Mouse (Mus musculus): ENCODE results near the gene Nrp2.

Gene Nrp2

GRCm38 (mm10) chr1:62752661-62753333, 49.7 kb downstream of the Nrp2 start:
- no peak for DNase-seq

DNA sequence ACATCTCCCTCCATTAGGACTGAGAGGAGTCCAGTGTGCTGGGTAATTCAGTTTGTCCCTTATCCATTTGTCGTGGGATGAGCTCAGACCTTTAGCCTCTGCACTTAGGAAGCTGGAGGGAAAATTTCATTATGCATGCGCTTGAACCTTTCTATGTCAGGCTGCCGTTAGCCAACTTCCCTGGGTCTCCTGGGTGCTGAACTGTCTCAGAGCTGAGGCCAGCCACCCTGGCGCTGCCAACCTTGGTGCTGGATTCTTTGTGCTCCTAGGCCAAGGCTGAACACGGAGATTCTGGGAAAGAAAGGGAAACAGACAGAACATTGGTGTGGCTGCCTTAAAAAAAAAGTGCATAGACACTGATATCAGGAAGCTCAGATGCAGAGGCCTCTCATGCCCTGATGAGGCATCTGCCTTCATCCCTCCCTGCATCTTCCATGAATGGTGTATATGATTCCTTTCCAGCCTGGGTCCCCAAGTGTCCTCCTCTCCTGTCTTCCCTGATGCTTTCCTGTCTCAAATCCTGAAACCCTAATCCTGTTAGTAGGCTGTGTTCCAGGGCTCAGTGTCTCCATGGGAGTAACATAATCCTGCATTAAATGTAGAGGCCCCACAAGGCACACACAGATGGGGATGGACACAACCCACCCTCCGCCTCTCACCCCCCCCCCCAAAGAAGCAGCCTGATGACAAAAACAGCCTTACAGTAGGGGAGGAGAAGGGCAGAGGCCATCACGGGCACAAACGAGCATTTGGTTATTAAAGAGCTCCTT, 51.2 kb downstream of the Nrp2 start:
- DNase-seq, result no peak

DNA sequence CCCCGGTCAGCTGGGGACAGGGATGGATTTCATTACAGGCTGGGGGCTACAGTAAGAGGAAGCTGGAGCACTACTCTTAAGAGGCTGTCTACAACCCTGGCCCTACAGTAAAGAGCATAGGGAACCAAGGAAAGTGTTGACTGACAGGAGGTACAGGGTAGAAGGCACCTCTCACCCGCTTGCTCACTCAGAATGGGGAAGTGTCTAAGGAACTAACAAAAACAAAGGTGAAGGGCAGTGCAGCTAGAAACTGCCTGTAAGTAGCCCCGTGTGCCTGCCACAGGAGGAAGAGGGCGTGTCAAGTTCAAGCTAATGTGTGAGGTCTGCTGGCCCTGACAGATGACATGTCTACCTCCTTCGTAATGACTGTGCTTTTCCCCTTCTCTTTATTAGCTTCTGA, 57.0 kb downstream of the Nrp2 start:
- DNase-seq, result no peak

- DNase-seq, result no peak
Measured at GRCm38 (mm10) chr1:62760565-62760964, 57.5 kb downstream of the Nrp2 start.

DNA sequence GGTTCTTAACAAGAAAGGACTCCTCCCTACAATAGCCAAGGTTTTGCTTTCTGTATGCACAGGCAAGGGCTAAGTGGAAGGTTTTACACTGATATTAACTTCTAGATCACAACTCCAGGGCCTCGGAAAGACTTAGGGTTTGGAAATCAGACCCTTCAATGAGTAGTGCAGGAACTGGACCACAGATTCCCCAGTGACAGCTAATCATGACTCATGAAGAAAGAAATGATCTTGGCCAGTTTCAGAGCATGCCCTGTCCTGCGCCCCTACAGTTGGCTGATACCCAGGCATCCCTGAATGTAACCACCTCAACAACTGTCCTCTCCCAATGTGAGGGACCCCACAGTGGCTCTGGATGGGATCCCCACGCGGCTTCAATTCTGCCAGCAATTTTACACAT, 60.7 kb downstream of the Nrp2 start:
- no peak for DNase-seq

- no peak for DNase-seq
Measured at GRCm38 (mm10) chr1:62765171-62765570, 62.1 kb downstream of the Nrp2 start.

DNA sequence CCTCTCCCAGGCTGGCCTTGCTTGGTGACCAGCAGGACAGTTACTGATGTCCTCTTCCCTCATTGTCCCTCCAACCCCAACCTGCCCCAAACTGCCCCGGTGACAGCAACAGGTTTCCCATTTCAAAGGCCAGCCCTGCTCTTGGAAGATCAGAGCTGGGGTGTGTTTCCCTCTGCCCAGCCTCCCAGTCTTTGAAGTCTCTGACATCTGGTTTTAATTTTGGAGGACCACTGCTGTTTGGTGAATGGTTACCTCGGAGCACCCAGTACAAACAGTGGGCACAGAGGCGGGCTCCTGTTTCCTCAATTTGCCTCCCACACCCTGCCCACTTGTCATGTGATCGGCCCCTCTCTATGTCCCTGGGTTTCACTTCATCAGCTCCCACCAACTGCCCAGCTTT, 63.7 kb downstream of the Nrp2 start:
- no peak for DNase-seq

GRCm38 (mm10) chr1:62767611-62768010, 64.5 kb downstream of the Nrp2 start:
- no peak for DNase-seq

- no peak for DNase-seq
Measured at GRCm38 (mm10) chr1:62770576-62770975, 67.5 kb downstream of the Nrp2 start.

DNA sequence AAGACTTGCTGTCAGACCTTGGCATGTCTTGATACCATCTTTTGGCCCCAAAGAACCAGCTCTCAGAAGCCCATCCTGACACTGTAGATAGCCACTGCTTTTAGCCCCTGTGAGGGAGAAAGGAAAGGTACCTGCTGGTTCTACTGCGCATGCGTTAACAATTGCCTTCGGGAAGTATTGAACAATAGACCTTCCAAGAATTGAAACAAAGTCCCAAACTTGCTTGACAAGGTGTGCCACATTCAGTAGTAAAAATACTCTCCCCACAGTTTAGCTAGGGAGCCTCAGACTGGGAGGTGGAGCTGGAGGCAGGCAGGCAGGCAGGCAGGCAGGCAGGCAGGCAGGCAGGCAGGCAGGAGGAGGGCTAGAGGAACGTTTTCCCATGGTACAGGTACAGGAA, 69.3 kb downstream of the Nrp2 start:
- DNase-seq, result no peak

GRCm38 (mm10) chr1:62773105-62773920, 70.2 kb downstream of the Nrp2 start:
- no peak for DNase-seq

GRCm38 (mm10) chr1:62773921-62774191, 70.8 kb downstream of the Nrp2 start:
- no peak for DNase-seq

DNA sequence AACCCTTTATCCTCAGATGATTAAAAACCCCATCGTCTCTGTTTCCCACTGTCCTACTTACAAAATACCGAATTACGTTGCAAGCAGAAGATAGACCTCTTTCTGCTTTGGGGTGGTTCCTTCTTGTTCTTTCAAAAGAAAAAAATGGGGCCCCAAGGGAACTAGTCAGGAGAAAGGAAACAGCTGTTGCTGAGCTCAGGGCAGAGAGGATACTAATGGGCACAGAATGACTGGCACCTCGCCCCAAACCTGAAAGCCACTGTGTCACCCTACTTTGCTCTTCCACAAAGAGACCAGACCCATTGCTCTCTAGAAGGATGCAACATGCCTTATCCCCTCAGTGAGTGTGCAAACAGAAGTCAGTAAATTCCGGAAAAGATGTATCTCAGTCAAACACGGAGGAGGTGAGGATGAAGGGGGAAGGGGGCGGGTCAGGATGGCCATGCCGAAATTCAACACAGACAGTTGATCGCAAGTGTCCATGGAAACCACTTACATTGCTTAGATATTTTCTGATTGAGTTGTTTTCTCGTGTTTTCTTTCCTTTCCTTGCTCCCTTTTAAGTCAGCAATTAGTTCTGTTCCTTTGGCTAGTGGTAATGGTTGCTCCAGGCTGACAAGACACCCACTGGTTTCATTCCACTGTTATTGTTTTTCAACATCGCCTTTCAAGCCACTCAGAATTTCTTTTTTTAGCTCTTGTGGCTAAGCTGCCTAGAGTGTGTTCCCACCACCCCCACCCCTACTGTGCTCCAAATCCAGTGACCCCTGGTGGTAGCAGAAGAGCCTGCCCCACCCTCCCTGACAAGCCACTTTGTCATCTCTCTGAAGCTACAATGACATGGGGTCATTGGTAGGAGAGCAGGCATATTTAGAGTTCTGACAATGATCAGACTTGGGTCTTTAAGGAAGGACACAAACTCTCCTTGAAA, 71.5 kb downstream of the Nrp2 start:
- no peak for DNase-seq

DNA sequence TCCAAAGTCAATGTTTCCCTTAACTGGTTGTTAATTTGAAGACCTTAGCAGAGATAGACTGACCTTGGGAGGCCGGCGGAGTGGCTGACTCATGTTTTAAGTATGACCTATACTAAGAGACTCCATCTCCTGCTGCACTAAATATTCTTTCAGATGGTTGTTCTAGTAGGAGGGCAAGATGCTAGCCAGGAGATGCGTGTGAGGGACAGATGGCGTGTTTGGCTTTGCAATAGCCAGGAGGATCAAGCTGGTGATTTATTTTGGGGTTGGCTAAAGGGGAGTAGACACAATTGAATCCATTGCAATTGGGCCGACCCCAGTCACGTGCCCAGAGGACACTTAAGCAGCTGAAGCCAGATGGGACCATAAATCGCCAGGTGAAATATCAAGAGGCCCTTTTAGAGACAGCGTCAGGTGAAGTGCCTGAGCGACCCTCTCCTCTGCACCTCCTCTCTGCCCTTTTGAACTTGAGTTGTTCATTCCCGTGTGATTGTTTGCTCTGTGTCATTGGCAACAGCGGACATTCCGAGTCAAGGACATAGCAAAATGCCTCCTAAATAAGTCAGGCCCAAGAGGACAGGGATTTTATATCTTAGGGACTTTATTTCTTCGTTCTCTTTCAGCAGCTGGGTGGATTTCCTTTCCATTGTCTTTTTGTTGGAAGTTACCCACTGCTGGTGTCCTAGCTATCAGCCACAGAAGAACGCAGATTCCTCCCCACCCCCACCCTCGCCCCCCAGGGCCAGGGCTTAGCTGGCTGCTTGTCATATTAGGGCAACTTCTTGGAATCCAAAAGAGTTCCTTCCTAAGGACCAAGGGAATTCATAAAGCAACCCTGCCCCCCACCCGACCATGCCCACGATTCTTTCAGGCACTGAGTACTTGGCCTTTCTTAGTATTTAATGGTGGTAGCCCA, 74.5 kb downstream of the Nrp2 start:
- DNase-seq, result no peak

DNA sequence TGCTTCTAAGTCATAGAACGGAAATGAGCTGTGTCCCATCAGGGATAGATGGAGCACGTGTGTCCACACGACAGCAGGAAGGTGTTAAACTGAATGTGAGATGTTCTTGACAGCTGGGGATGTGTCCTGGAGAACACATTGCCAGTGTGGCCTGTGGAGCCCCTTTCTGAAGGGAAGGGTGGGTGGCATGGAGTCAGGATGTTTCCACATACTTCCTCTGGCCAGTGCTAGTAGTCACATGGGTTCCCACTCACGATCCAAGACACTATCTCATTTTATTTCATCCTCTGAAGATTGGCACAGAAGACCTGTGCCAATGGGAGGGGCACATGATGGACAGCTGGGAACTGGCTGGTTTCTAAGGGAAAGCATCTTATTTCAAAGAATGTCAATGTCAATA, 75.8 kb downstream of the Nrp2 start:
- no peak for DNase-seq

DNA sequence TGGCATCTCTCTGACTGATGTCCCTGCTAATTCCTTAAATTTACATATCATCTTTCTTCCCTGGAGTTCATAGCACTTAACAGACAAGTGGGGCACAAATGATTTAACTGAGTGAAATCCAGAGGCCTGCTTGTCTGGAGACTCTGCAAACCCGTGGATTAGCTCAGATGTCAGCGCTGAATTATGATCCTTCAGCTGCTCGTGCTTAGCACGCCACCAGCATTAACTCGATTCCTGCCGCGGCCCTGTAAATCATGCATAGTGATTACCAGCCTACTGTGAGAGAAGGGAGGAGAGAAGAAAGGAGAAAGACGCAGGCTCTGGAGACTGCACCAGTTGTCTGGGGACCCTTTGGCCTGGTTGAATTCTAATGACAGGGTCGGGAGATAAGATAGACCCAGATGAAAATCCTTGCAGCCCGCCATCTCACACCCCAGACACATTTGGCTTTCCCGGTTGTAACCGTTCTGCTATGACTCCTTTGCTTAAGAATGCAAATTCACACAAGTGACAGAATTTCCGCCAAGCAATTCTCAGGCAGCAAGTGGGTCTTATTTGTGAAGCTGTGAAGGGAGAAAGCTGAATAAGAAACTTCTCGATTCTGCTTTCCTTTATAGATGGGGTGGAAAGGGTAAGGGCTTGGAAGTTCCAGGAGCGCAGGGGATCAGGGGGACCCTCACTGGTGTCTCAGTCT, 77.1 kb downstream of the Nrp2 start:
- DNase-seq, result no peak

- no peak for DNase-seq
Measured at GRCm38 (mm10) chr1:62782155-62782554, 79.1 kb downstream of the Nrp2 start.

DNA sequence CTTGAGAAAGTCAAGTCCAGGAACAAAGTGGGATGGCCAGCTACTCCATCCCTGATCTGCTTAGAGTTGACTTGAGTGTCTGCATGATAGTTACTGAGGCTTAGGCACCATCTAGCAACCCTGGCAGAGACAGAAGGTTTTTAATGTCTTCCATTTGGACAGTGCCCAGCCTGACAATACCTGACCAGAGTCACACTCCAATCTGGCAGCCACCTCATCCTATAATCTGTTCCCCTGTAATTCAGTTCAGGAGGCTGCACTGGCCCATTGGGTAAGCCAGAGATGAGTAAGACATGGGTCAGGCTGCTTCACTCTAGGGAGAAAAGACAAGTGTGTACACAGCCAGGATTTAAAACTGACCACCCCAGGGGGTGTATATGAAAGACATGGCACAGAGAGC, 79.5 kb downstream of the Nrp2 start:
- no peak for DNase-seq

DNA sequence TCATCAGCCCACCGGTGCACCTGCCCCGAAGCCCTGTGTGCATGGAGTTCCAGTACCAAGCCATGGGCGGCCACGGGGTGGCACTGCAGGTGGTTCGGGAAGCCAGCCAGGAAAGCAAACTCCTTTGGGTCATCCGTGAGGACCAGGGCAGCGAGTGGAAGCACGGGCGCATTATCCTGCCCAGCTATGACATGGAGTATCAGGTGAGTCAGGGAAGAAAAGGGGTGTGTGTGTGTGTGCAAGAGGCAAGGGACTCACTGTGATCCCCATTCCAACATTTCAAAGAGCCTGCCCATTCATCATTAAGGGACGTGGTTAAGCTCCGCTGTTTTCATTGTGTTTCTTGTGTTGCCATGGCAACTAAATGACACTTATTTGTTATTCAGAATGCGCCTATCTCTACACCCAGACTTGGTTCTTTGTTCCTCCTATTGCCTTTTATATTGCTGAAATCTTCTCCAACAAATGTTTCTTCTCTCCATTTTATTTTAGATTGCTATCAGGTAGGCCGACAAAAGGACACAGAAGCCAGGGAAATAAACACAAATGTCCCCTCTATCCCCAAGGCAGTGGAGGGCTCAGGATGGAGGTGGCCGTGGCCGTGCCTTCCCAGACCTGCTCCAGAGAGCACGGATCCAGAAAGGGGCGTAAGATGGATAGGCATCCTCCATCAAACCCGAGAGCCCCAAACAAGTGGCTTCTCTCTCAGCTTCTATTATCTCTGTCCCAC, 80.4 kb downstream of the Nrp2 start:
- DNase-seq, result no peak

GRCm38 (mm10) chr1:62784084-62784392, 81.0 kb downstream of the Nrp2 start:
- DNase-seq, result no peak

GRCm38 (mm10) chr1:62786255-62786654, 83.2 kb downstream of the Nrp2 start:
- peak; percentile 65 for DNase-seq

Measured in kidney, adult 18-20 months (tissue).